ENCODE assay signal across 10 mouse cellular contexts in genomic region chr6:97144359-97144758, GRCm38 (mm10). TPM values are rescaled to one million over a fixed set of nuclear protein-coding genes. Genes with fewer than 3 reads are reported as not detected.
DNase-seq lines count a peak whose midpoint lies in the region; ATAC-seq and TF ChIP-seq lines count a peak whose summit lies in the region.
"Had no signal": no experiment of that assay in that cellular context is flagged by ENCODE, and none has a peak within 500 bp of the region (broad histone marks: within the 10 kb centered on the region; RNA-seq: fewer than 3 reads in every experiment).

No protein-coding gene starts in this region.

- peaks cover 17% of the 10 kb centered on the region for H3K4me1 ChIP-seq in intestine, embryonic 16.5 days (ENCODE audit: control insufficient read depth, insufficient read depth, low read length)

- TF ChIP-seq CTCF in layer of hippocampus, adult 2 months (conservative IDR thresholded peaks at IDR 0.05): no peak

- no peak overlapping the region; the same call in 1 of the 2 replicates for H3K4me3 ChIP-seq in layer of hippocampus, adult 2 months
- no peak overlapping the region for H3K4me3 ChIP-seq in intestine, embryonic 16.5 days (ENCODE audit: low read length)
- H3K4me3 ChIP-seq: midbrain, embryonic 12.5 days had no signal

- H3K9ac ChIP-seq in intestine, embryonic 16.5 days (ENCODE audit: low read depth, low read length): no peak overlapping the region
- H3K9ac ChIP-seq: forebrain, postnatal 0 days; midbrain, embryonic 12.5 days had no signal

- no peaks in the 10 kb centered on the region for H3K27me3 ChIP-seq in intestine, embryonic 16.5 days (replicated peaks; ENCODE audit: control insufficient read depth, insufficient read depth, low read length)

- ATAC-seq in intestine, embryonic 16.5 days: no peak
- ATAC-seq: forebrain, postnatal 0 days had no signal

- H3K36me3 ChIP-seq in intestine, embryonic 16.5 days (ENCODE audit: control insufficient read depth, insufficient read depth, low read length): no peaks in the 10 kb centered on the region
- H3K36me3 ChIP-seq: midbrain, embryonic 12.5 days had no signal

- H3K4me2 ChIP-seq in intestine, embryonic 16.5 days (ENCODE audit: low read depth, low read length): no peak overlapping the region
- H3K4me2 ChIP-seq: midbrain, embryonic 12.5 days had no signal

- 36% methylated on average over 7 of the region's 7 CpGs for WGBS in intestine, embryonic 16.5 days

- peak overlapping the region; percentile 56 for H3K27ac ChIP-seq in layer of hippocampus, adult 2 months
- no peak overlapping the region for H3K27ac ChIP-seq in intestine, embryonic 16.5 days (ENCODE audit: low read length)
- H3K27ac ChIP-seq: midbrain, embryonic 12.5 days had no signal

- no peak for DNase-seq in layer of hippocampus, adult 2 months (ENCODE audit: low spot score in 2 of 2)
- no peak for DNase-seq in layer of hippocampus, adult 18-20 months (ENCODE audit: low spot score in 2 of 2)
- DNase-seq in embryo, embryonic 9.5 days (ENCODE audit: extremely low spot score): peak; percentile 40
- DNase-seq in kidney, adult 8-10 months: peak; percentile 69 to 82
- DNase-seq in lung, postnatal 10 days: peak; percentile 80
- DNase-seq in adipocyte (ENCODE audit: low spot score): no peak
- no peak for DNase-seq in retina, embryonic 14.5 days (ENCODE audit: low spot score)
- DNase-seq: forebrain, postnatal 0 days had no signal

- no peaks in the 10 kb centered on the region for H3K9me3 ChIP-seq in intestine, embryonic 16.5 days (ENCODE audit: control insufficient read depth, low read length)
- H3K9me3 ChIP-seq: midbrain, embryonic 12.5 days had no signal

RNA-seq across cellular contexts. Expression of gene Eogt, which starts 4.6 kb away (rescaled TPM):
- 10 to 100 TPM; 21.3 to 24.0 TPM for total RNA-seq in layer of hippocampus, adult 2 months (2021)
- 10 to 100 TPM; 17.8 to 19.6 TPM for total RNA-seq in layer of hippocampus, adult 18-20 months (2021)
- 6.7 and 7.4 TPM in 2 replicates for polyA plus RNA-seq in intestine, embryonic 16.5 days (2015; fragmentation: Nextera tagmentation; extraction: Ambion mirVana)

RNA-seq across cellular contexts. Expression of gene Tmf1, which starts 34.6 kb away (rescaled TPM):
- 10 to 100 TPM; 48.4 to 52.3 TPM for total RNA-seq in layer of hippocampus, adult 2 months (2021)
- total RNA-seq in layer of hippocampus, adult 18-20 months (2021): 10 to 100 TPM; 48.4 to 52.3 TPM
- polyA plus RNA-seq in intestine, embryonic 16.5 days (2015; fragmentation: Nextera tagmentation; extraction: Ambion mirVana): 23.3 and 26.0 TPM in 2 replicates

Comparison
In these comparisons a context has a peak if more than half of its experiments do, and no peak if none do; other contexts are left out.
1. DNase-seq: peak in embryo, embryonic 9.5 days (single experiment), kidney, adult 8-10 months (2 of 2) and lung, postnatal 10 days (single experiment); none in layer of hippocampus, adult 2 months (0 of 2), layer of hippocampus, adult 18-20 months (0 of 2), adipocyte (single experiment) and retina, embryonic 14.5 days (single experiment).